Mouse (Mus musculus) megakaryocyte, adult 5-6 weeks (primary cell): ENCODE results near the gene Dpp6. TPM values are rescaled to one million over a fixed set of nuclear protein-coding genes. Genes with fewer than 3 reads are reported as not detected.

Experiments
- ATAC-seq: 2 replicates; pipeline ENCODE4 v1.8.0; 2016; ENCODE audit warnings: mild to moderate bottlenecking, inconsistent platforms; ENCODE audit not compliant: poor library complexity, severe bottlenecking
- total RNA-seq, 2 experiments: library from RNA; stranded (forward) in 1 of 2; stranded (reverse) in 1 of 2; fragments of 153-499, 151-499 nt in 1 of 2; fragments of 221-1000, 200-1000 nt in 1 of 2; gene quantifications; 2 replicates each; pipeline versions ENCODE4 v1.2.3 to v1.2.4; 2015 to 2017

The Dpp6 gene
- total RNA-seq, 2 experiments from 2014 or later: 0.48 TPM; not detected in 1

DNA sequence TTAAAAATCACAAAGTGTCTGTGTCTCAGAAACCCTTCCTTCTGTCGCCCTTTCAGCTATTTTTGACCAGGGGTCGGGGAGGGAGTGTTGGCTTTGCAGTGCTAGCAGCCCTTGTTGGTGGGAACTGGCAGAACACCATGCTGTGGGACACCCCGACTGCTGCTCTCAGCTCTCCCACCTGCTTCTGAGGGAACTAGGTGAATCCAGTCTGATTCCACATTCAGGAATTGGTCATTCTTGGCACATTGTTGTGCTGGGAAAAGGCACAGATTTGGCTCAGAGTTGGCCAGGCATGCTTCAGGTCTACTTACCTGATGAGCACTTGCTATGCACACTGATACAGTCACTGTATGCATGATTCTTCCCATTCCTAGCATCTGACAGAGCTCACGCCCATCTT, 454.3 kb downstream of the Dpp6 start:
- no peak for ATAC-seq

DNA sequence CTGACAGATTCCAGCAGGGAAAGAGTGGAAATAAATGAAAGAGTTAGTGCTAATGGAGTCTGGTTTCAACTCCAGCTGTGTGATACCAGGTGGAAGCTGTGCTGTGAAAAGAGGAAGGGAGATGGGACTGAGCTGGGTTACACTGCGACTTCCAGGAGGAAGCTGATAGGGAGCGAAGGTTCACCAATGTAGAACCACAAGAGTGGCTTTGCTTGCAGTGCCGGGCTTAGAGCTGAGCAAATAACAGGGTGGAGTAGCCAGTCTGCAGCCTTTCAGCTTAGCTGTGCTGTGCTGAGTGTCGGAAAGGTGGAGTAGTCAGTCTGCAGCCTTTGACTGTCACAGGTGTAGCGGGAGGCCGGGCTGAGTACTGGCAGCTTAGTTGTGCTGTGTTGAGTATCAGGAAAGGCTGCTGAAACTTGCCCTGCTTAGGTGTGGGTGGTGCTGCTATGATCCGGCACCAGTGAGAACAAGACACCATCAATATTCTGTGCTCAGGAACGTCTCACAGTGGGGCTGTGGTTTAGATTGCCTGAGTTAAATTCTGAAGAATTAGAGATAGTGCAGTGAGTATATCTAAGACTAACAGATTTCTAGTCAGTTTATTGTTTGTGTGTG, 457.9 kb downstream of the Dpp6 start:
- no peak for ATAC-seq

DNA sequence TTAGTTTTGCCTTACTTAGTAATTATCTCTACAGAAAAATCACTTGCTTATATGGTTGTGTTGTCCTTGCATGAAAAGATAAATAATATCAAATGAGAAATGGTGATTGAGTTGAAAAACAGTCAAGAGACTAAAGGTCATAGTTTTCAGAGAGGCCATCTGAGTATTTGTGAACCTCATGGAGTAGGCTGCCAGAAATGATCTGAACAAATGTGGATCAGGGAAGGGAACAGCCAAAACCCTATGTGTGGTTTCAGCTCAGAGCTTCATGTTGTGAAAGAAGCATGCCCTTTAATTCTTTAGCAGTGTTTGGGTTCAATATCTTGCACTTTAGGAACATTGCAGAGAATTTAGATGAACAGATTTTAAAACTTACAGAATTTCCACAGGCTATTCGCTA, 458.9 kb downstream of the Dpp6 start:
- ATAC-seq: no peak

DNA sequence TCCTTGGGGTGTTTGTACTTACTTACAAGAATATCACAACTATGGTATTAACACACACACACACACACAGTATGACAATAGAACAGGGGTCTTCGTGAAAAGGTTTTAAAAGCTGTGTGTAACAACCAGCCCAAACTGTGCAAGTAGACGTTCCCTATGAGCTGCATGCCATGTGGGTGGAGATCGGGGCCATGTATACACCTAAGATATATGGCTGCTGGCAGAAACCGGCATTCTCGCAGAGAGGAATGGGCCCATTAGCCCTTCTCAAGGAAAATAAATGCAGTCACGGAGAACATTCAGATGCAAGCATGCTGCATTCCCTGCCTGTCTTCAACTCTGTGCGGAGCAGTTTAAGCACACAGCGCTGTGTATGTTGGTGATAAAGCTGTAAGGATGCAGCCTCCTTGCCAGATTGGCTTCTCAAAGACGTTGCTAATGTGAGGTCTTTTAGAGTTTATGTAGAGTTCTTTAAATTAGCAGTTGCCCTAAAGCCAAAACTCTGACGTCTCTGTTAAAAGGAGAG, 461.2 kb downstream of the Dpp6 start:
- ATAC-seq: no peak

DNA sequence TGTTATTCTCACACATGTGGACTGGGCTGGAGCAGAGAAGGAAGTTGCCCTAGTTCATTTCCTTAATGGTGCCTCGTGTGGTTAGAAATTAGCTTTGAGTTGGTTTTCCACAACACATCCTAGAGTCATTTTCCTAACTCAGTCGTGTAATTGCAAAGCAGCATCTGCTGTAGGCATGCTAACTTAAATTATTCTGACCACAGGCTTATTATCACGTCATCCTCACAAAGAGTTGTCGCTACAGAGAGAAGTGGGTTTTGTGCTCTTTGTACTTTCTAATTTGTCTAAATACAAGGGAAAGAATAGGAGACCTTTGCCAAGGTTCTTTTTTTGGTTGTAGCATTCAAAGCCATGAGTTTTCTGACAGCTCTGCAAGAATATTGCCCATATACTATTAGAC, 469.9 kb downstream of the Dpp6 start:
- no peak for ATAC-seq

DNA sequence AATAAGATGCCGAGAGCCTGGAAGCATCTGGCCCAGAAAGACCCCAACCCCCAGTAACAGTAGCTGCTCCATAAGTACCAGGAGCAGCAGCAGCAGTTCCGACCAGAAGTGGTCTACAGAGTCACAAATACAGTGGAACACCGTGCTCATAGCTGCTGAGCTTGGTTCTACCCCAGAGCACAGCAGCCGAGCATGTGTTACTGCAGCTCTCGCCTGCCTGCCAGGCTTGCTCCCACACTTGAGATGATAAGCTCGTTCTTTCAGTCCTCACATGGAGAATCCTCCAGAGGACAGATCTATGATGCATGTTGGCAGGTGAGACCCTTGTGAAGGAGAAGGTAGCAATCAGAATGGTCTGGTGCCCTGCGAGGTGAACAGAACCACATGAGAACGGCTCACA, 474.4 kb downstream of the Dpp6 start:
- no peak for ATAC-seq

DNA sequence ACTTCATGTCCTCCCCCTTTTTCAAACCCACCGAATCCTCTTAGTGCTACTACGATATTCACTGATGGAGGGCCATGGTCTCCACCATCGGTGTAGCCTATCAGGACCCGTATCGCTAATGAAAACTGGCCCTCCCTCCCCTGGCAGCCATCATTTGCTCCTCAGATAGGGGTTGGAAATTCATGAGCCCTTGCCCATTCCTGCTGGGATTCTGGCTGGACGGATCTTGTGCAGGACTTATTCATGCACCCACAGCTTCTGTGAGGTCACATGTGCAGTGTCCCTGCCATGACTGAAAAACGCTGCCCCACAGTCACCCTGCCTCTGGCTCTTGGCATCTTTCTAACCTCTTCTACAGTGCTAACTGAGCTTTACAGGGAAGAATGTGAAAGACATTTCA, 475.2 kb downstream of the Dpp6 start:
- ATAC-seq: no peak

DNA sequence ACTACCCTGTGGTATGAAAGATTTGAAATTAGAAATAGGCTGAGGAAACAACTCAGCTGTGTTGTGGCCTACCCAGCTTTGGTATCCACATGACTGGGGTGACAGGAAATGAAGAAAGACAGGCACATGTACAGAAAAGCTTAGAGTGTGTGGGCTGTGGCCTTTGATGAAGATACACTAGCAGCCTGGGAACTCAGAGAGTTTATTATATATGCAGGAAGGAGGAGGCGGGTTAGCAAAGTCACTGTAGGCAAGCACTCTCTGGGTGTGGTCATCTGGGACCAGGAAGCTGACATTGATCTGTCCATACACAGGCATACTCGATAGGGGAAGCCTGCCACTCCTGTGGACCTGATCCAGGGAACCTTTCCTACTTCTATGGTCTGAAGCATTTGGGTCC, 487.1 kb downstream of the Dpp6 start:
- ATAC-seq: no peak

DNA sequence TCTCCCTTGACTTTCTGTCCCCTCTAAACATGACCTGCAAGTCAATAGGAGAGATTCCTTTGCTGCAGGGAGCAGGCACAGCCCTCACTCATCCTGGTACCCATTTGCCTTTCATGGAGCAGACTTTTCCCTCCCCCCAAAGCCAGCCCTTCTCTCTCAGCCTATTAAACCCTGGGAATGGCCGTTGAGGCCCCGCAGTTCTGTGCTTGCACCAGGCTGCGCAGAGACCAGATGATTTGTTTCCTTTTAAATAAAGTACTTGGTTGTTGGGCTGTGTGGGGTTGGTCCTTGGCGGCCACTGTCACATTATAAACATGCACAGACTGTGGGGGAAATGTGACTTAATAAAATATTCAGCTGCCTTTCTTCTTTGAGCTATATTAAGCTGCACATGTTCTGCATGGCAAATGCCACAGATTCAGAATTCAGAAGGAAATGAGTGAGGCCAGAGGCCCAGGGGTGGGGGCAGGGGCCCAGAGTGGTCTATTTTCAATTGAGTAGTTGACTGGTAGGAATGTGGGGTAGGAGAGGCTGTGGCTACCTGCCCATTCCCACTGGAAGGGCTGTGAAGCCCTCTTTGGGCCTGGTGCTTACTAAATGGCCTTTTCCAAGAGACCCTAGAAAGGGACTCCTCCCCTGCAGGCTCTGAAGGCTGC, 489.6 kb downstream of the Dpp6 start:
- no peak for ATAC-seq

DNA sequence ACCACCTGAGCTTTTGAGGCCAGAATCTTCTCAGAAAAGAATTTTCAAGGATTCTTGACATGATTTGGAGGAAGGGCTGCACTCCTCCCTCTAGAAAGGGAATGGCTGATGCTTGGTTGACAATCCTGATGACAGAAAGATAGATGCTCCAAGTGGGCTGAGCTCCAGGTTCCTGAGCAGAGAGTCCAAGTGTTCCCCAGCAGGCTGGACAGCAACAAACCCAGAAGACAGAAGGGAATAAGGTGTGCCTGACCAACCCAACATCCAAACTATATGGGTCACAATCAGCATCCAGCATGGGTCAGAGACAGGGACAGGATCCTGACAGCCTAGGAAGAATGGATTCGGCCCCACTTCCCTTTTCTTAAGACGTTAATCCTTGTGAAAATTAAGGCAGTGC, 493.2 kb downstream of the Dpp6 start:
- ATAC-seq: no peak

DNA sequence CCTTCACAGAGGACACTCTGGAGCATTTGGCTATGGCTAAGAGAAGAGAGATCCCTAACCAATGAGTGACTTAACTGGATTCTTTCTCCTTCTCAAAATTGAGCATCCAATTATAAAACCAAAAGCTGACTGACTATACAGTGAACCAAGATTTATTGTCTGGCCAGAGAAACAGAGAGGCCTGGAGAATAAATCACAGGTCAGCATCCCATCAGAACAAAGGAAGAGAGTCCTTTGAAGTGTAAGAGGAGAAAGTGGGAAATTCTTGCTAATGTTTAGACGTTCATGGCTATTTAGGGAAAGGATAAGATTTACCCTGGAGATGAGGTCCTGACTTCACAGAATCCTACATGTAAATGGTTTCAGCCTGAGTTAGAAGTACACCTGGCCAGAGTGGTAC, 499.7 kb downstream of the Dpp6 start:
- no peak for ATAC-seq

DNA sequence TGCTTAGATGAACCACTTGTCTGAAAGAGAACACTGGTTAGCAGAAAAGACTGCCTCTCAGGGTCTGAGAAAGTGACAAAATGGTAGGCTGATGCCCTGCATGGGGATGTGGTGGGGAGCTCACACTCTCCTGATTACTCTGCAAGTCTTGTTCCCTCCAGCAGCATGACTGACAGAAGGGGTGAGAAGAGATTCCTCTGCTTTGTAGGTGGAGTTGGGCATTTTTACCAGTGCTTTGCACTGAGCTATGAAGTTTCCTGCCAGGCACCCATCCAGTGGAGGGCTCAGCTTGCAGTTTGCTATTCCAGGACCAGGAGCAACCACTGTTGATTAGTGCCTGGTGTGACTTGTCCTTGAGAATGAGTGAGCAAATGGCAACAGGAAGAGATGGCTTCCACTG, 500.3 kb downstream of the Dpp6 start:
- ATAC-seq: no peak

DNA sequence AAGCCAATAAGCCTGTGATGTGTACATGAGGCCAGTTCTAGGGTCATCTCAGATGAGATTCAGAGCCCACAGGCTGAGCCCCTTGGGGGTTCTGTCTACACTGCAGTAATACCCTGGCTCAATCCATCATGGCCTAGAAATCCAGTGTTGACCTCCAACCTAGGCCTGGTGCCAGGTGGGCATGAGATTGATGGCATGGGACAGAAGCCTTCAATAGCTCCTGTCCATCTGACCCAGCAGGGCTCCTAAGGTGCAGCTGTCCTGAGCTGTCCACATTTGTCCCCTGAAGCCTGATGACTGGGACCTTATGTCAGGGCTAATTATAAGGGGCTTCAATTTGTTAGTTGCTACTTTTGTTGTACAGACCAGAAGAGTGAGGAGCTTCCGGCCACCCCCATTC, 500.8 kb downstream of the Dpp6 start:
- ATAC-seq: no peak

DNA sequence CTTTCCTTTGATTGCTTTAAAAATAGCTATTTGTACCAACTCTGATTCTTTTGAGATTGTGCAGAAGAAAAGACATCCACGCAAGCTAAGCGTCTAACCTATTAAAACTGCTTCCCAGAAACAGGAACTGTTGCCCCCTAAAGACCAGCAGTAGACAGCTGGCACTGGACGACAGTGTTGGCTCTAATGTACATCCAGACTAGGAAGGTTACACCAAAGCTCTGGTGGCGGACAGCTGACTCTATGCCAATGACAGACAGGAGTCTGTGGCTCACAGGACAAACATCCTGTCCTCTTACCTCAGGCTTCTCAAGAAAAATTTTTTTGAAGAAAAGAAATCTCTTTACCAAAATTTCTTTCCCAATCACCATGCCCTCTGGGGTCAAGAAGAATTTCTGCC, 502.7 kb downstream of the Dpp6 start:
- ATAC-seq: no peak

DNA sequence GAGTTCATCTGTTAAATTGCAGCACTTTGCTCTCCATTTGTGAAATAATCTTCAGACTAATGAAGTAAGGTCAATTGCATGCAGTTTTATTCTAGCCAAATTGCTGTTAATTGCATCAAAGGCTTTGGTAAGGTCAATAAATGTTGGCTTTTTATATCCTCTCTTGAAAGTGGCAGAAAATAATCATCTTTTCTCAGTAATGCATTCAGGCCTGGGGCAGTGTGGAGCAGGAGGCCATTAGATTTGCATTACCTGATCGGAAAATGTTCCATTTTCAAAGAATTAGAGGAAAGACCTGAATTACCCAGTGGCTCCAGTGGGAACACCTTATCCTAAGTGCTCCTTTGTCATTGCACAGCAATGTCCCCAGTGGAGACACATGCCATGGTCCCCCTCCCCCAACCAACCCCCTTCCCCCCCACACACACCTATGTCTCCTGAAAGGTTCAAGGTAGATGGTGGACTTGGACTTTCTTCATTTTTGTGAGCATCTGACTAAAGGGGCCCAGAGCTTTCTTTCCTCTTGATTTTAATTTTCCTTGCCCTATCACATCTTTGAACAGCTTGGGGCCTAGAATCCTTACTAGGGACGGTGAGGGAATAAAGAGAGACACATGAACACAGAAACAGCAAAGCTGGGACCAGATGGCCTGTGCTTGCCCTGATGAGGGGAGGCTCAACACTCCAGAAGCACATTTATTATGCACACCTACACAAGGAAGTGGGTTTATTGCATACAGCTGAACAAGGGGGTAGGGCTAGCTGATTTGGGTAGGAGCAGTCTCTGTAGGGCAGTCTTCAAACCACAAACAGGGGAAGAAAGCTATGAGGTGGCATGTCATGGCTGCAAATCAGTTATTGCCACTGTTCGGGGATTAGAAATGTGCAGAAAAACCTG, 506.1 kb downstream of the Dpp6 start:
- ATAC-seq: no peak

DNA sequence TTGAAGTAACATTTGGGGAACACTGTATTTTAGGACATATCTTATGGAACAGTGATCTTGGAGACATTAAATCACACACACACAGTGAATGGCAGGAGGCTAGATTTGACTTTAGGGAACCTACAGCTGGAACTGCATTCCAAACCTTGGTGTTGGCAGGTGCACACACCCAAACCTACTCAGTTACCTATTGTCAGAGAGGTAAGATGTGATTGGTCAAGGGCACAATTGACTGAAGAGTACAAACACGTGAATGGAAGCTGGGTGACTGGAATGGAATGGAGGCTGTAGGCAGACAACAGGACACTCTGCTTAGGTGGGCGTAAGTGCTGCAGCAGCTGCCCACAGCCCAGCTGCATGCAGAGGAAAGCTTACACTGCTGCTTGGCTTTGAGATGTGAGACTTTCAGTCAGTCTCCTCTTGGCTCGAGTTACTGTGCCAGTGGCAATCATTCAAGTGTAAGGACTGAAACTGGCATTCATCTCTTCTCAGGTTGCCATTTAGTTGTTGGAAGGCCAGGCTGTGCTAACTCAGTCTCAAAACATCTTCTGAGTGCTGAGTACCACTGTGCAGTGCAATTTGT, 507.4 kb downstream of the Dpp6 start:
- no peak for ATAC-seq

DNA sequence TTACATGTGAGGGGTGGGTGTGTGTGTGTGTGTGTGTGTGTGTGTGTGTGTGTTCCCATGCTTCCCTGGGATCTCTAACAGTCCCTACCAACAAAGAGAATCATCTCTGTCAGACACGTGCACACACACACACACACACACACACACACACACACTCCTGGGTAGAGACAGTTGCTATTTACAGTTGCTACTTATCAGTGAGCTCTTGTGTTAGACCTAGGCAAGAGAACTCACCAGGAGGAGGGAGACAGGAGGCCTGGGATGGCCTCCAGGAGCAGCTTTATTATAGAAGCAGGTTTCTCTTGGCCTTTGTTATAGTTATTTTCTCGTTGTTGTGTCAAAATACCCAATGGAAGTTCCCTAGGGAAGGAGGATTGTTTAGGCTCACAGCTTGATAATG, 519.7 kb downstream of the Dpp6 start:
- no peak for ATAC-seq

DNA sequence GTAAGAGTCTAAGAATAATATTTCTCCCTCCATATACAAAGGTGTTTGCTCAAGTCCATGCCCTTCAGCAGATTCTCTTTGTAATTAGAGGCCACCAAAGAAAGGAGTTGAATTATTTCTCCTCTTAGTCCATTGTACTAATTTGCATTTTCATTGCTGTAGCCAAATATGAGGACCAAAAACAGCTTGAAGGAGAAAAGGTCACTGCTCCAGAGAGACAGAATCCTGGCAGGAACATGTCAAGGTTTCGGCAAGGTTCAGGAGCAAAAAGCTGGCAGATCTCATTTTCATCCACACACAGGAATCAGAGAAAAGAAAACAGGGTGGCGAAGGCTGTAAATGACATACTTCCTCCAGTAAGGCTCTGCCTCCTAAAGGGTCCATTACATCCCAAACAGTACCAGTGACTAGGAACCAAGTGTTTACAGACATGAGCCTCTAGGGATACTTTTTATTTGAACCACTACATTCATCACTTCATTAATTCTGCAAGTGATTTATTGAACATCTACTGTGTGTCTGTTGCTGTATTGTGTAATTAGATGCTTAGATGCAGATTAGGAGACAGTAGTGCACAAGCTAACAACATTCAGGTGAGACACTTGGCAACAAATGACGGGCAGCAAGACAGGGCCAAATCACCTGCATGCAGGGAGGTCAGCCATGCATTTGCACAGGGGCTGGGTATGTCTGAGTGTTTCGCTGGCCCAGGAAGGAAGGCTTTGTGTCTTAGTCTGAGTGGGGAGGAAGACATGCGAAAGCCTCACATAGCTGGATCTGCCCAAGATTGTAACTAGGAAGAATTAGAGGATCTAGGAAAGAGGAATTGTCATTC, 522.4 kb downstream of the Dpp6 start:
- no peak for ATAC-seq

DNA sequence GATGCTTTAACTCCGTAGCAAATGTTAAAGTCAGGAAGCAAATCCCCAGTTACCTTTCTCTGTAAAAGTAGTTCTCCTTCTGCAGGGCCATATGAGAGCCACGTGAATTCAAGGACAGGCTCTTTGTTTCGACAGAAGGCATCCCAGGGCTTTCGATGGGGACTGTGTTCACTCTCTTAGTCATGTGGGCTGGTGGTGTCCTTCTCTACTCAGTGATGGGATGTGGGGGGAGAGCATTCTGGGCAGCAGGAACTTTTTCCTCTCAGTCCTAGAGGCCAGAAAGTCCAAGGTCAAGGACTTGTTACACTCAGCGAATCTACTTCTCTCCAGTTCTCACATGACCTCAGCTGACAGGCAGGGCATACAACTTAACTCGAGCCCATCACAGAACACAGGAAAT, 525.3 kb downstream of the Dpp6 start:
- no peak for ATAC-seq

DNA sequence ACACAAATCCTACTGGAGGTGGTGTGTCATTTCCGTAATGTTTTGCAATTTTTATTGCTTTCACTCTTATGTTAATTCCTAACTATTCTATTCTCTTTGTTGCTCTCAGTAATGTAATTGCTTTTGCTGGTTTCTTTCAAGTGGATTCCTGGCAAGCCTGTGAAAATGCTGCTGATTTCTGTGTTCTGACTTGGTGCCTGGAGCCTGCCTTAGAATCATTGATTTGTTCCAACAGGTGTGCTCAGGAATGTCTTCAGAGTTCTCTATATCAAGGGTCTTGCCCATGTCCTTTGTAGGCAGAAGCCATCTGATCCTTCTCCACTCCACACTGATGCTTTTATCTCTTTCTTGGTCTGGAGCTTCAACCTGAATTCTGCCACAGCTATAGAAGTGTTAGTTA, 526.6 kb downstream of the Dpp6 start:
- ATAC-seq: no peak
